Mouse (Mus musculus): ENCODE results near the gene Rpl12.
A peak's percentile ranks its signal among the peaks of the same experiment; 100 is the strongest.
"Not testable (repeated sequence)": the region's sequence is repeated elsewhere in the genome, so short reads cannot be mapped to it uniquely, and the experiment has no call there.

The Rpl12 gene

DNA sequence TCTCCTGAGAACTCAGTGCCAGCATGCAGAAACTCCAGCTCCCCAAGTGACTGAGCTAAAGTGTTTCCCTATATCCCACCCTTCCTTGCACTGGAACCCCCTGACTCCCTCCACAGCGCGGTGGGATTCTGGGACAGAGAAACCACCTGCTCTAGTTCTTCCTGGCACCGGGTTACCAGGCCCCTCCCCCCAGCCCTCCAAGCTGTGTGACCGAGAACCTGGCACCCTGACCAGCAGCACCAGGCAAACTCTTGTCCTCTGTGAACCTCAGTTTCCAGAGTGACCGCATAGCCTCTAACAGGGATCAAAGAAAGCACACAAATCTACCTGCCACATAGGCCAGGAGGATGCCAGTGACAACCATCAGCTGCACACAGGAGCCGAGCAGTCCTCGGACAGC, 18.3 kb downstream of the Rpl12 start:
- DNase-seq (ENCODE audit: extremely low read depth, insufficient read length, low spot score) = no peak

DNA sequence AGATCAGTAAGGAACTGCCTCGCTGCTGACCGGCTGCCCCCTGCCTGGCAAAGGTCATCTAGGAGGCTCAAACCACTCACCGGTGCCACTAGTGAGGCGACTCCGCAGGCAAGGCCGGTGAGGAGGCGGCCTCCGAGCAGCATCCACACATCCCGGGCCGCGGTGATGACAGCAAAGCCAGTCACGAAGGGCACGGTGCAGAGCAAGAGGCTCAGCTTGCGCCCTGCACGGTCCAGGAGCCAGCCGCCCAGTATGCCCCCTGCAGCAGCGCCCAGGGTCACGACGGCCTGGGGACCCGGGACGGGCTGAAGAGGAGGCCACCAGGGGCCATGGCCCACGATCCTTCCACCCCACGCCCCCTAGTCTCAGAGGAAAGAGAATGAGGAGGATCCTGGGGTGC, 19.9 kb downstream of the Rpl12 start:
- peak; percentile 42 for DNase-seq (ENCODE audit: extremely low read depth, insufficient read length, low spot score)

DNA sequence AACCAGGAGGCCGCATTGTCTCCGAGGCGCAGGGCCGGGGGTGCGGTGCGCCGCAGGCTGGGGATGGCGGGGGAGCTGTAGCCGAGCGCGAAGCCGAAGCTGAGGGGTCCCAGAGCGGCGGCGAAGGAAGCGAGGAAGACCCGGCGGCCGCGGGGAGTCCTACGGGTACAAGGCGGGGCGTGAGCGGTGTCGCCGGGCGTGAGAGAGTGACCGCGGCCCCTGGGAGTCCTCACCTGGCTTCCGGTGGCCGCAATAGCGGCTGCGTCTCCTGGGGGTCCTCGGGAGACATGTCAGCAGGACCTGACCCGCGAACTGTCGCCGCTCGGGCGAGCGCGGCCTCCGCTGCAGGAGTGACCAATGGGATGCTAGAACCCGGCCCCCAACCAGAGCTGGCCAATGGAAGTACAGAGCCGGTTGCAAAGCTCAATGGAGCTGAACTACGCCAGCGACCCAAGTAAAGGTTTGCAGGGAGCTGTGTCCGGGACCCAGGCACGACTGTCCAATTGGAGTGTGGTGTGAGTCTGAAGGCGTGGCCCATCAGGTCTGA, 20.4 kb downstream of the Rpl12 start, which contains the start of gene Slc2a8:
Gene Slc2a8, minus strand, starts transcription at position 359 of the 547 bp plus-strand sequence.
- DNase-seq (ENCODE audit: extremely low read depth, insufficient read length, low spot score) = peak; percentile 85

DNA sequence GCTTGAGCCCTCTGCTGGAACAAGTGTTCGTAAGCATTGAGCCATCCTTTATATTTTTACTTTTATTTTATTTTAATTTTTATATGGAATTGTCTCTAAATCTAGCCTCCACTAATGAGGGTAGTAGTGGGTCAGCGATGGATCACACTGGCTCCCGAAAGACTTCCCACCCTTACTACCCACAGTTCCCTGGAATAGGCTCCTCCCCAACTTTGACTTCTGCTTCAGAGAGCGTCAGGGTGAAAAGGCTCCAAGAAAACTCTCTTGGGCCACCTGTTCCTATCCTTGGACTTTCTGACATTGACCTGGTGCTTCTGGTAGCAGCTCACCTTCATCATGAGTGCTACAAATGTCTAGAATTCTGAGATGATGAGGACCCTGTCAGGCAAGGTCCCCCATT, 21.3 kb downstream of the Rpl12 start:
- no peak for DNase-seq (ENCODE audit: extremely low read depth, insufficient read length, low spot score)

DNA sequence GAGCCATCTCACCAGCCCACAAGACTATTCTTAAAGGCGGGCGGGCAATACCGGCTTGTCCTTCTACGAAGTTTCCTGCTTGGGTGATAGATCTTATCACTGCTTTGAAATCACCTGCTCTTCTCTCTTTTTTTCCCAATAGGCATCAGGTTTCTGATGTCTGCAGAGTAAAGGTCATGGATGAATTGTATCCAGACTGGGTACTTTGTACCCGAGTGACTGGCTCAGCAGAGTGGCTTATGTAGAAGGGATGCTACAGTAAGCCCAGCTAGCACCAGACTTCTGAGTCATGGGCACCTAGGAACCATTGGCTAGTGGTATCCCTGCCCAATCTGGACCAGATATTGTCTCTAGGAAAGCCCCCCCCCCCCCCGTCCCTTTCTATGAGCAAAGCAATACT, 22.3 kb downstream of the Rpl12 start:
- no peak for DNase-seq (ENCODE audit: extremely low read depth, insufficient read length, low spot score)

DNA sequence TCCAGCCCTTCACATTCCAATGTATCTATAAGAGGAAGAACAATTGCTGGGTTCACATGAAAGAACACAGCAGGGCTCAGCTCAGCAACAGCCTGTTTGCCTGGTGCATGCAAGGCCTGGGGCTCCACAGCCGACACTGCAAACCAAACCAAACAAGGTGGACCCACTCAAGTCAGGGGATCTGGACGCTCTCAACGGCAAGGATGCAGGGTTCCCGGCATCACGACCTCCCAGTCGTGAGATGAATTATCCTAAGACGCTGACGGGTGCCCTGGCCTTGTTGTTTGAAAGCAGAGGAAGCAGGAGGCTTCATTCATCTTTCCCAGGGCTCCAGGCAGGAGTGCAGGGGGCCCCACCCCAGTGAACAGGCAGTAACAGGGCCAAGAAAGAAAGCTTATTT, 24.5 kb downstream of the Rpl12 start:
- DNase-seq (ENCODE audit: extremely low read depth, insufficient read length, low spot score) = no peak

DNA sequence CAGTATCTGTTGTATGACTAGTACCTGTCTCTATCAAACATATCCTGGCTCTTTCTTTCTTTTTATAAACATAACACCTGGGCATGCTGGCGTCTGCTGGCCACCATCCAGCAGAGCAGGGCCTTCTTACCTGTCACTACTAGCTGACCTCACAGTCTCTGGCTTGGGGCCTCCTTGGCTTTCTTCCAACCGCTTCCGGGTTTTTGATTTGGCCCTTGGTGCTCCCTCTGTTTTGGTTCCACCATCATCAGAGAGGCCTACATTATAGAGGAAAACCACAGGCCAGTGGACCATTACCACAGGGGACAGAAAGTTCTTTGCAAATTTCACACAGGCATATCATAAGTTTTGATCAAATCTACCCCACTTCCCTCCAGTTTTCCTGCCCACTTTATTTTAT, 28.0 kb downstream of the Rpl12 start:
- DNase-seq (ENCODE audit: extremely low read depth, insufficient read length, low spot score) = no peak

DNA sequence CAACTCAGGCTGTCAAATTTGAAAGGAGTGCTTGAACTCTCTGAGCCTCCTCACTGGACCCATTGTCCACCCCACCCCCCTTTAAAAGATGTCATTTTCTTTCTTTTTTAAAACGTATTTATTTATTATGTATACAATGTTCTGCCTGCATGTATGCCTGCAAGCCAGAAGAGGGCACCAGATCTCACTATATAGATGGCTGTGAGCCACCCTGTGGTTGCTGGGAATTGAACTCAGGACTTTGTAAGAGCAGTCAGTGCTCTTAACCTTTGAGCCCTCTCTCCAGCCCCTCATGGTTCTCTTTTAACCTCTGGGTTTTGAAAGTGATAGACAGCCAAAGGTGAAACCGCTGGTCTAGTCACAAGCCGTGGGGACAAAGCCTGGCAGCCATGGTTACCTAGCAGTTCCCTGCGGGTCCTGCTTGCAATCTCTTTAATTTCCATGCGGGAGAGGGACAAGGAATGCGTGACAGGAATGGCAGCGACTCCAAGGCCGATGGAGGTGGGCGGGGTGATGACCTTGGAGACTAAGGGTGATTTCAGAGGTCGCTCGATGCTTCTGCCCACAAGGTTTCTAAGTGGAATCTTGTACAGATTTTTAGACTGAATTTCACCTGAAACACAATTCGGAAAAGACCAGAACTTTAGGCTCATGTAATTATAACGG, 28.9 kb downstream of the Rpl12 start:
- DNase-seq (ENCODE audit: extremely low read depth, insufficient read length, low spot score) = no peak

DNA sequence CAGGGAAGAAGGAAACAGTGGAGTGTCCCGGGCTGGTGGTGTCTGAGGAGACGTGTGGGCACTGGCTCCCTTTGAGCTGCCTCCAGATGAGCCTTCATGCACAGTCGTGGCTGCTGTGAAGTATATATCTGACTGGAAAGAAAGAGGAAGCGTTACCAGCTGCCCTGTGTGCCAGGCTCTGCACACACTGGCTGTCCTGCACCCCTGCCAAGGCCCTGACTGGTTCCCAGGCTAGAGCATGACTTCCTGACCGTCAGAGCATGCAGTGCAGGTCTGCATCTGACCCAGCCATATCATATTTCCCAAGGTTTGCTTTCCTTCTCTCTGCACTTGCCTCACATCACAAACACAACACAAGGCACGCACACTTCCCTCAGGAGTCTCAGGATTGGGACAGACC, 30.8 kb downstream of the Rpl12 start:
- no peak for DNase-seq (ENCODE audit: extremely low read depth, insufficient read length, low spot score)

DNA sequence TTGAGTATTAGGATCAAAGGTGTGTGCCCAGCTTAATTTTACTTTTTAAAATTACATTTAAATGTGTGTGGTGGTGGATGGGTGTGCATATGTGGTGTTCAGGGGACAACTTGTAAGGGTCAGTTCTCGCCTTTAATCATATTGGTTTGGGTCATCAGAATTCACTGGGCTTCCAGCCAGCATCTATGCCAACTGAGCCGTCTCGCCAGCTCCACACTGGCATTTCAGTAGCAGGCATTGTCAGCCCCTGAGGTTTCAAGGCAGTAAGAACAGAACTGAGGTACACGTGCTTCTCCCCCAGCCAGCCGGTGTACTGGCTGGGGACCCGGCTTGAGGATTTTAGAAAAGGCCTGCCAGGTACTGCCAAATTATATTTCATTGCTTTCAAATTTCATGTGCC, 35.7 kb downstream of the Rpl12 start:
- DNase-seq (ENCODE audit: extremely low read depth, insufficient read length, low spot score) = no peak

DNA sequence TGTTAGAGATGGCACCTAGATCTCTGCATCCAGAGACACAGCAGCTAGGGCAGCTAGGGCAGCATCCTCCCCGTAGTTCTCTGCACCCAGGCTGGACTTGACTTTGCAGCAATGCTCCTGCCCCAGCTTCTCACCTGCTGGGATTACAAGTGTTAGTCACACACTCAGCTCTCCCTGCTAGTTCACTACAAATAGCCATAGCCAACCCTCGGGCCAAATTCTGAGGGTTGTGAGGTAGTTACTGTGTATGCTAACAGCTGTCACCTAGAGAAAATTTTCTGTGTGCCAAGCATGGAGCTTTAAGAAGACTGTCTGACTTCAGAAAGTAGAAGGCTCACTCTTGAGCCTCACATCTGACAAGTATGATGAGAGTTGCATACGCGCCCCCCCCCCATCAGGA, 36.4 kb downstream of the Rpl12 start:
- DNase-seq (ENCODE audit: extremely low read depth, insufficient read length, low spot score) = no peak

DNA sequence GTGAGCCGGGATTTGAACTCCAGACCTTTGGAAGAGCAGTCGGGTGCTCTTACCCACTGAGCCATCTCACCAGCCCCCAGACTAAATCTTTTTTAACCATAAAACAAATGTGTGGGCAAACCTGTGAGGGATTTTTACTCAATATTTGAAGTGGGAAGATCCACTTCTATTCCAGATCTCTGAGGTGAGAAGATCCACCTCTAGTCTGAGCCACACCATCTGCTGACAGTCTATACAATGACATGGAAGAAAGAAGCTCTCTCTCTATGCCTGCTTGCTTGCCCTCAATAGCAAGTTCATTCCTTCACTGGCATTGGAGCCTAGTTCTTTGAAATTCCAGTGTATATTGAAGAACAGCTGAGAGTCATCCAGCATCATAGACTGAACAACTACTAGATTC, 38.4 kb downstream of the Rpl12 start:
- DNase-seq (ENCODE audit: extremely low read depth, insufficient read length, low spot score) = no peak

DNA sequence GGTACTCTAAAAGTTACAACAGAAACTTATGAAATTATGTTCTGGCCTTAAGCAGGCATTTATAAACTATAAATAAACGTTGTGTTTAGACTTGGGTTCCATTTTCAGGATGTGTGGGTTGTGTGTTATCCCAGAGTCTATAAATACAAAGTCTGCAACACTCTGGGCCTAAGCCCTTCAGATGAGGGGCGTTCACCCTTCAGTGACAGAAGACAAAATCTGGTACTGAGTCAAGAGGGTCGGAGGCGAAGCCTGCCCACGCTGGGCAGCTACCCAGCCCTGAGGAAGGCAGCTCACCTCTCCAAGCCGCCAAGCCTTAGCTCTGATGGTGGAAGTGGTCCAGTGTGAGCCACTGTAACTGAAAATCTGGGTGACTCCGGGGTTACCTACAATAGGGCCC, 40.8 kb downstream of the Rpl12 start:
- no peak for DNase-seq (ENCODE audit: extremely low read depth, insufficient read length, low spot score)

DNA sequence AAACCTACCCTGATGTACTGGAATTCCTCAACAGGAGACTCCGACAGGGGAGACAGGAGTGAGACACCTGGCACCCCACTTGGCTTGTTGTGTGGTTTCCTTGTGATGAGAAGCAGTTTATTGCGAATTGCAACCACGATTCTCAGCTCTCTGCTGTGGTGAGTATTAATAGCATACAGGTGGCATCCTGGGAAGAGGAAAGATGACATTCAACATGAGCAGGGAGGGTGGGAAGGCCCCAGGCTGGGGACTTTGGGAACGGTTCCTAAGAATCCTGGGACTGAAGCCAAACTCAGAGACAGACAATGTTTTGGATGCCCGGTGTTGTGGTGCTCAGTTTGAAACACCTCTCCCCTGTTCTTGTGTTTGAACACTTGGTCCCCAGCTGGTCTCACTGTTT, 43.7 kb downstream of the Rpl12 start:
- DNase-seq (ENCODE audit: extremely low read depth, insufficient read length, low spot score) = no peak

DNA sequence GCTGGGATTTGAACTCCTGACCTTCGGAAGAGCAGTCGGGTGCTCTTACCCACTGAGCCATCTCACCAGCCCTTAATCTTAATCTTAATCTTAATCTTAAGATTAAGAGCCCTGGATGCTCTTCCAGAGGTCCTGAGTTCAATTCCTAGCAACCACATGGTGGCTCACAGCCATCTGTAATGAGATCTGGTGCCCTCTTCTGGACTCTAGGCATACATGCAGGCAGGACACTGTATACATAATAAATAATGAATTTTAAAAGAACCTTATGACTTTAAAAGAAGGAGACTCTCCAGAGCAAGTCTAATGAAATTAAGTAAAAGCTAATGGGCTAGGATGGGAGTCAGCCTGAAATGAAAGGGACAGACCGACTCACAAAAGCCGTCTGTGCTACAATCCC, 47.7 kb downstream of the Rpl12 start:
- not testable (repeated sequence) for DNase-seq (ENCODE audit: extremely low read depth, insufficient read length, low spot score)

DNA sequence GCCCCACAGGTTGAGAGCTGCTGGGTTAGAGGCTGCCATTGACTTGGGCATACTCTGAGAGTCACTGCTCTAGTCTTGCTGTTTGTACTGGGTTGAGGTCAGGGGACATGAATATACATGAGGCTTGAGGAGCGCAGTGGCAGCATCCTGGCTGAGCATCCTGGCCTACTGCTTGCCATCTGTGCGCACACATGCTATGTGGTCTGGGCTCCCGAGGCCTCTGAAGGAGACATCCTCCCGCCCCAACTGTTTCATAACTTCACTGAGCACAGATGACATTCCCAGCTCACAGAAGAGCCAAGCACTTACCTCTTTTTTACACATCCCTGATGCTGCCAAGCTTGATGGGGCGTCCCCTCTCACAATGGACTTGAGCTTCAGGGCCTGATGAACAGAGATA, 53.5 kb downstream of the Rpl12 start:
- no peak for DNase-seq (ENCODE audit: extremely low read depth, insufficient read length, low spot score)
